Mouse (Mus musculus) fat pad, adult 2 months (tissue): Measurements from ENCODE around the gene Daglb.

Experiments used
- DNase-seq: peaks from one replicate; pipeline ENCODE4 v3.0.0-alpha.2; 2011; ENCODE audit warnings: low read depth, low spot score; ENCODE audit errors: extremely low read depth

Daglb gene

GRCm38 (mm10) chr5:143464100-143464756 lies at the start of gene Daglb:
Daglb (plus strand) TSS chr5:143464584.
- no peak for DNase-seq

GRCm38 (mm10) chr5:143421484-143421883 lies 42.9 kb upstream of the Daglb start:
- no peak for DNase-seq

GRCm38 (mm10) chr5:143422990-143423389 lies 41.4 kb upstream of the Daglb start:
- DNase-seq, result no peak

GRCm38 (mm10) chr5:143423899-143424519 lies 40.4 kb upstream of the Daglb start:
- DNase-seq, result no peak

GRCm38 (mm10) chr5:143434421-143434820 lies 30.0 kb upstream of the Daglb start:
- DNase-seq, result no peak

GRCm38 (mm10) chr5:143441298-143441697 lies 23.1 kb upstream of the Daglb start:
- DNase-seq, result no peak

- no peak for DNase-seq
Measured at GRCm38 (mm10) chr5:143441753-143442152, 22.6 kb upstream of the Daglb start.

- no peak for DNase-seq
Measured at GRCm38 (mm10) chr5:143463671-143464070, 713 bp upstream of the Daglb start.

- no peak for DNase-seq
Measured at GRCm38 (mm10) chr5:143464757-143465118, 354 bp downstream of the Daglb start.

GRCm38 (mm10) chr5:143465156-143466085 lies 1.0 kb downstream of the Daglb start:
- DNase-seq, result no peak

GRCm38 (mm10) chr5:143466891-143467669 lies 2.7 kb downstream of the Daglb start:
- DNase-seq, result no peak

GRCm38 (mm10) chr5:143467931-143468330 lies 3.5 kb downstream of the Daglb start:
- DNase-seq, result no peak

GRCm38 (mm10) chr5:143469628-143470027 lies 5.2 kb downstream of the Daglb start:
- DNase-seq, result no peak

GRCm38 (mm10) chr5:143470421-143471164 lies 6.2 kb downstream of the Daglb start:
- no peak for DNase-seq

- DNase-seq, result no peak
Measured at GRCm38 (mm10) chr5:143471165-143471546, 6.8 kb downstream of the Daglb start.

- DNase-seq, result no peak
Measured at GRCm38 (mm10) chr5:143471953-143472618, 7.7 kb downstream of the Daglb start.

- no peak for DNase-seq
Measured at GRCm38 (mm10) chr5:143475153-143475844, 10.9 kb downstream of the Daglb start.

- DNase-seq, result no peak
Measured at GRCm38 (mm10) chr5:143476013-143476412, 11.6 kb downstream of the Daglb start.

- DNase-seq, result no peak
Measured at GRCm38 (mm10) chr5:143477901-143478300, 13.5 kb downstream of the Daglb start.
